20 mouse cellular contexts compared by ENCODE assay signal in genomic region chr8:92821151-92821550, GRCm38 (mm10). TPM values are rescaled to one million over a fixed set of nuclear protein-coding genes. Genes with fewer than 3 reads are reported as not detected.
"Had no signal": no experiment of that assay in that cellular context is flagged by ENCODE, and none has a peak within 500 bp of the region (broad histone marks: within the 10 kb centered on the region; RNA-seq: fewer than 3 reads in every experiment).

No protein-coding gene starts in this region.

- DNase-seq: kidney, adult 9 months; kidney, postnatal 14 days; kidney, postnatal 4 days; layer of hippocampus, postnatal 36 days; liver, embryonic 13.5 days; lung, adult 2 months; lung, postnatal 14 days; lung, postnatal 4 days; midbrain, embryonic 14.5 days; right cerebral cortex, adult 18-20 months; right cerebral cortex, postnatal 14 days; right cerebral cortex, postnatal 4 days; thymus, adult 2 months; thymus, postnatal 14 days had no signal

- H3K9ac ChIP-seq: liver, embryonic 13.5 days; neural tube, embryonic 12.5 days; neural tube, embryonic 15.5 days had no signal

- H3K27ac ChIP-seq: left cerebral cortex, adult 2 months; liver, embryonic 13.5 days; neural tube, embryonic 12.5 days; neural tube, embryonic 15.5 days; stomach, postnatal 0 days had no signal

- H3K4me1 ChIP-seq: liver, embryonic 13.5 days; neural tube, embryonic 12.5 days; neural tube, embryonic 15.5 days had no signal

- H3K4me3 ChIP-seq: left cerebral cortex, adult 2 months; liver, embryonic 13.5 days; neural tube, embryonic 12.5 days; neural tube, embryonic 15.5 days had no signal

- H3K4me2 ChIP-seq: liver, embryonic 13.5 days; midbrain, embryonic 11.5 days; neural tube, embryonic 12.5 days; neural tube, embryonic 15.5 days had no signal

- H3K36me3 ChIP-seq: liver, embryonic 13.5 days; neural tube, embryonic 12.5 days; neural tube, embryonic 15.5 days had no signal

- H3K9me3 ChIP-seq: liver, embryonic 13.5 days; neural tube, embryonic 12.5 days; neural tube, embryonic 15.5 days had no signal

RNA-seq across cellular contexts. Expression of gene Mmp2, which starts 5.9 kb away (rescaled TPM):
- total RNA-seq: megakaryocyte-erythroid progenitor cell, adult 5-6 weeks had no signal
